Mouse (Mus musculus): ENCODE measurements around the gene Ahnak2.

GRCm38 (mm10) chr12:112727801-112728200 is 74.7 kb downstream of the Ahnak2 start:
- TF ChIP-seq RCOR1 (IDR thresholded peaks at IDR 0.05; ENCODE audit: low read depth, low read length) (no peak), POLR2A (IDR thresholded peaks at IDR 0.05; ENCODE audit: control insufficient read depth in 1 of 2, insufficient read depth in 1 of 2, low read depth in 1 of 2, low read length in 2 of 2, poor library complexity in 1 of 2) (no peak), NELFE (IDR thresholded peaks at IDR 0.05; ENCODE audit: low read depth, low read length) (no peak), EP300 (IDR thresholded peaks at IDR 0.05; ENCODE audit: low read depth in 1 of 2, low read length in 2 of 2) (no peak), MAX (IDR thresholded peaks at IDR 0.05; ENCODE audit: low read length) (no peak), MXI1 (IDR thresholded peaks at IDR 0.05; ENCODE audit: low read depth, low read length) (no peak), CHD2 (IDR thresholded peaks at IDR 0.05; ENCODE audit: low read length) (no peak), MEF2A (IDR thresholded peaks at IDR 0.05; ENCODE audit: extremely low read depth, insufficient replicate concordance, low read depth, low read length, poor library complexity, severe bottlenecking) (no peak), ETS1 (IDR thresholded peaks at IDR 0.05; ENCODE audit: low read depth, low read length) (no peak), CTCF (IDR thresholded peaks at IDR 0.05 in 2 of 3, conservative IDR thresholded peaks at IDR 0.05 in 1 of 3; ENCODE audit: control insufficient read depth in 1 of 3, insufficient read depth in 1 of 3, low read depth in 2 of 3, low read length in 3 of 3, poor library complexity in 1 of 3, severe bottlenecking in 1 of 3) (no peak), E2F4 (IDR thresholded peaks at IDR 0.05; ENCODE audit: borderline replicate concordance, low read depth, low read length) (no peak), RAD21 (IDR thresholded peaks at IDR 0.05; ENCODE audit: low read depth, low read length) (no peak), JUND (IDR thresholded peaks at IDR 0.05; ENCODE audit: low read depth, low read length) (no peak), ZMIZ1 (IDR thresholded peaks at IDR 0.05; ENCODE audit: low read depth, low read length) (no peak)

All from MEL (cell line).